Mouse (Mus musculus): ENCODE results near the gene Cygb.
"Not testable (repeated sequence)": the region's sequence is repeated elsewhere in the genome, so short reads cannot be mapped to it uniquely, and the experiment has no call there.

The Cygb gene

GRCm38 (mm10) chr11:116654255-116654821 lies at the start of gene Cygb:
Gene Cygb, minus strand, starts transcription at chr11:116654313.
- DNase-seq (ENCODE audit: low spot score in 2 of 2): no peak

- no peak for DNase-seq (ENCODE audit: low spot score in 2 of 2)
Observed at GRCm38 (mm10) chr11:116701377-116701841, 47.3 kb upstream of the Cygb start.

GRCm38 (mm10) chr11:116697521-116697920 lies 43.4 kb upstream of the Cygb start:
- DNase-seq (ENCODE audit: low spot score in 2 of 2): no peak

- DNase-seq (ENCODE audit: low spot score in 2 of 2): no peak
Observed at GRCm38 (mm10) chr11:116696426-116696825, 42.3 kb upstream of the Cygb start.

GRCm38 (mm10) chr11:116695194-116695880 lies 41.2 kb upstream of the Cygb start:
- no peak for DNase-seq (ENCODE audit: low spot score in 2 of 2)

GRCm38 (mm10) chr11:116694250-116695193 lies 40.4 kb upstream of the Cygb start:
- no peak for DNase-seq (ENCODE audit: low spot score in 2 of 2)

- DNase-seq (ENCODE audit: low spot score in 2 of 2): no peak
Observed at GRCm38 (mm10) chr11:116693899-116694249, 39.8 kb upstream of the Cygb start.

GRCm38 (mm10) chr11:116690701-116691575 lies 36.8 kb upstream of the Cygb start:
- DNase-seq (ENCODE audit: low spot score in 2 of 2): no peak

- DNase-seq (ENCODE audit: low spot score in 2 of 2): no peak
Observed at GRCm38 (mm10) chr11:116689622-116690021, 35.5 kb upstream of the Cygb start.

- DNase-seq (ENCODE audit: low spot score in 2 of 2): no peak
Observed at GRCm38 (mm10) chr11:116687897-116688296, 33.8 kb upstream of the Cygb start.

- no peak for DNase-seq (ENCODE audit: low spot score in 2 of 2)
Observed at GRCm38 (mm10) chr11:116685729-116686128, 31.6 kb upstream of the Cygb start.

- DNase-seq (ENCODE audit: low spot score in 2 of 2): no peak
Observed at GRCm38 (mm10) chr11:116683777-116684176, 29.7 kb upstream of the Cygb start.

- no peak for DNase-seq (ENCODE audit: low spot score in 2 of 2)
Observed at GRCm38 (mm10) chr11:116682501-116683144, 28.5 kb upstream of the Cygb start.

GRCm38 (mm10) chr11:116681147-116681546 lies 27.0 kb upstream of the Cygb start:
- DNase-seq (ENCODE audit: low spot score in 2 of 2): no peak

GRCm38 (mm10) chr11:116680321-116681091 lies 26.4 kb upstream of the Cygb start:
- no peak for DNase-seq (ENCODE audit: low spot score in 2 of 2)

- no peak for DNase-seq (ENCODE audit: low spot score in 2 of 2)
Observed at GRCm38 (mm10) chr11:116679148-116679547, 25.0 kb upstream of the Cygb start.

GRCm38 (mm10) chr11:116677711-116678441 lies 23.8 kb upstream of the Cygb start:
- no peak for DNase-seq (ENCODE audit: low spot score in 2 of 2)

GRCm38 (mm10) chr11:116676175-116676976 lies 22.3 kb upstream of the Cygb start:
- DNase-seq (ENCODE audit: low spot score in 2 of 2): no peak

GRCm38 (mm10) chr11:116675429-116675828 lies 21.3 kb upstream of the Cygb start:
- DNase-seq (ENCODE audit: low spot score in 2 of 2): not testable (repeated sequence)
